Mouse (Mus musculus) midbrain, embryonic 10.5 days (tissue): ENCODE measurements around the gene Sin3b. TPM values are rescaled to one million over a fixed set of nuclear protein-coding genes. Genes with fewer than 3 reads are reported as not detected.
A peak's percentile ranks its signal among the peaks of the same experiment; 100 is the strongest.
"Not testable (repeated sequence)": the region's sequence is repeated elsewhere in the genome, so short reads cannot be mapped to it uniquely, and the experiment has no call there.

Source experiments
- DNase-seq: peaks from one replicate; pipeline ENCODE4 v3.0.0-alpha.2; 2017; ENCODE audit warnings: low spot score
- H3K27ac ChIP-seq: fragments of 300-500 bp; sonication (generic); replicated peaks from 2 replicates; pipeline ENCODE4 v1.5.1; 2016; ENCODE audit warnings: mild to moderate bottlenecking
- H3K27me3 ChIP-seq: fragments of 300-500 bp; sonication (generic); 2 replicates; pipeline ENCODE4 v1.6.1; 2016; ENCODE audit warnings: low read depth, mild to moderate bottlenecking; ENCODE audit not compliant: poor library complexity, severe bottlenecking
- H3K36me3 ChIP-seq: fragments of 300-500 bp; sonication (generic); 2 replicates; pipeline ENCODE4 v1.6.1; 2016; ENCODE audit warnings: mild to moderate bottlenecking, moderate library complexity
- H3K4me1 ChIP-seq: fragments of 300-500 bp; sonication (generic); 2 replicates; pipeline ENCODE4 v1.6.1; 2016
- H3K4me3 ChIP-seq: fragments of 300-500 bp; sonication (generic); 2 replicates; pipeline ENCODE4 v1.5.1; 2016; ENCODE audit warnings: mild to moderate bottlenecking, moderate library complexity
- H3K9me3 ChIP-seq: fragments of 300-500 bp; sonication (generic); replicated peaks from 2 replicates; pipeline ENCODE4 v1.6.1; 2016; ENCODE audit warnings: mild to moderate bottlenecking
- WGBS: fragments of 180-500 bp; shearing (Covaris S2); methylation state at CpG from one replicate; pipeline ENCODE4 v1.1.7; 2016; 5-methylcytosine and 5-hydroxymethylcytosine counted together
- polyA plus RNA-seq: library from polyadenylated mRNA; unstranded; fragments of >200 nt; fragmentation: Nextera tagmentation; extraction: Ambion mirVana; gene quantifications from 2 replicates; pipeline ENCODE4 v1.2.1, GENCODE M21; 2016

Sin3b gene
- polyA plus RNA-seq: 151 and 164 TPM in 2 replicates

DNA sequence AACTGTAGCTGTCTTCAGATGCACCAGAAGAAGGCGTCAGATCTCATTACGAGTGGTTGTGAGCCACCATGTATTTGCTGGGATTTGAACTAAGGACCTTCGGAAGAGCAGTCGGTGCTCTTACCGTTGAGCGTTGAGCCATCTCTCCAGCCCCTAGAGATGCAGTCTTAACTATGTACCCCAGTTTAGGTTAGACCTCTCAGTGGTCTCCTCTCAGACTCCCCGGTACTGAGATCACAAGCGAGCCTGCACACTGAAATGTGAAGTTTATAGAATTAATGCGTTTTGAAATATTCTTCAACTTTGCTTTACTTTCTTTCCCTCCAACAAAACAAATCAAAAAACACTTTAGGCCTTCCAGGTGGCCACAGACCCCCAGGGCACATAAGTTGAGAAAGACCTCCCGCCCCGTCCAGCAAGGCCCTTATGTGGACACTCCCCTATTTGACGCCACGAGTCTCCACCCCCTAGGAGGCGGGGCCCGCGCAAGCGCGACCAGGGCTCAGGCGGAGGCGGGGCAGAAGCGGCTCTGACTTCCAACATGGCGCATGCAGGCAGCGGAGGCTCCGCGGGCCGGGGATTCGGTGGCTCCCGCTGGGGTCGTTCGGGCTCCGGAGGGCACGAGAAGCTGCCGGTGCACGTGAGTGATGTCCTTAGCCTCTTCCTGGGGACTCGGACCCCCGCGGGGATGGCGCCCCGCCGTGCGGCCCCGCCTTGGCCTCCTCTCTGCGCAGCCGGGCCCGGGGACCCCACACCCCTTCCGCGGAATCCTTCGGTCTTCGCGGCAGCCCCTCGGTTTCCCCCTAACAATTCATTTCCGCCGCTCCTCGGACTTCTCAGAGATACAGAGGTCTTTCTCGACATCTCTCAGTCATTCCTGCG, at the start of gene Sin3b:
Gene Sin3b (plus strand): TSS at position 517 of the 882 bp plus-strand sequence.
- peaks cover 12% of the 10 kb centered on the region for H3K4me1 ChIP-seq
- H3K27ac ChIP-seq: peak within 1 kb of the TSS; percentile 96
- peak; percentile 93 for DNase-seq
- peaks cover 37% of the 10 kb centered on the region for H3K36me3 ChIP-seq
- H3K27me3 ChIP-seq: no peaks in the 10 kb centered on the region
- H3K9me3 ChIP-seq: no peaks in the 10 kb centered on the region
- WGBS: 14% methylated on average over 56 of the region's 56 CpGs
- peak within 1 kb of the TSS; percentile 99 for H3K4me3 ChIP-seq

- H3K4me3 ChIP-seq: no peak overlapping the region
- H3K4me1 ChIP-seq: no peaks in the 10 kb centered on the region
- H3K27ac ChIP-seq: no peak overlapping the region
- no peaks in the 10 kb centered on the region for H3K27me3 ChIP-seq
- DNase-seq: no peak
- H3K9me3 ChIP-seq: no peaks in the 10 kb centered on the region
- 87% methylated on average over 2 of the region's 2 CpGs for WGBS
- no peaks in the 10 kb centered on the region for H3K36me3 ChIP-seq
Observed at GRCm38 (mm10) chr8:72674184-72674583, 48.9 kb upstream of the Sin3b start.

- DNase-seq: no peak
- WGBS: 63% methylated on average over 4 of the region's 4 CpGs
- no peaks in the 10 kb centered on the region for H3K9me3 ChIP-seq
- no peaks in the 10 kb centered on the region for H3K4me1 ChIP-seq
- no peak overlapping the region for H3K4me3 ChIP-seq
- H3K27me3 ChIP-seq: no peaks in the 10 kb centered on the region
- no peak overlapping the region for H3K27ac ChIP-seq
- H3K36me3 ChIP-seq: no peaks in the 10 kb centered on the region
Observed at GRCm38 (mm10) chr8:72676436-72676835, 46.6 kb upstream of the Sin3b start.

- not testable (repeated sequence) for H3K9me3 ChIP-seq, H3K36me3 ChIP-seq
Observed at GRCm38 (mm10) chr8:72676844-72677243, 46.2 kb upstream of the Sin3b start.

DNA sequence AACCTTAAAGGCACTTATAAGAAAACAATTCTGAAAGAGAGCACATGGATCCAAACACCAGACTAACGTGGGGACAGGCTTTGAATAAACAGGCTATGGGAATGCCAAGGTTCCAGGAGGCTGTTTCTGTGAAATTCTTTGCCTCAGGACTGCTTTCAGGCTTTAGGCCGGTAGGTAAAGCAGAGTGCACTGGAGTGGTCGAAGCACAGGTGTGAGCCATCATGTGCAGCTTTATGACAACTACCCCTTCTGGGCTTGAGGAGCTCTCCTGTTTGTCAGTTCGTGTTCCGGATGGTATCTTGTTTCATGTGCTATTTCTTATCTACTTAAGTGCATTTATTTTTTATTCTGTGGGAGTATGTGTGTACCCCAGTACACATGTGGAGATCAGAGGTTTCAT, 45.8 kb upstream of the Sin3b start:
- H3K4me1 ChIP-seq: no peaks in the 10 kb centered on the region
- no peaks in the 10 kb centered on the region for H3K9me3 ChIP-seq
- no peak for DNase-seq
- H3K4me3 ChIP-seq: no peak overlapping the region
- 72% methylated on average over 5 of the region's 5 CpGs for WGBS
- no peak overlapping the region for H3K27ac ChIP-seq
- H3K36me3 ChIP-seq: no peaks in the 10 kb centered on the region
- no peaks in the 10 kb centered on the region for H3K27me3 ChIP-seq

More at GRCm38 (mm10) chr8:72676844-72677243, 46.2 kb upstream of the Sin3b start:
- not testable (repeated sequence) for H3K27ac ChIP-seq, H3K27me3 ChIP-seq, DNase-seq, H3K4me1 ChIP-seq, H3K4me3 ChIP-seq
- WGBS: 50% methylated on average over 2 of the region's 2 CpGs

DNA sequence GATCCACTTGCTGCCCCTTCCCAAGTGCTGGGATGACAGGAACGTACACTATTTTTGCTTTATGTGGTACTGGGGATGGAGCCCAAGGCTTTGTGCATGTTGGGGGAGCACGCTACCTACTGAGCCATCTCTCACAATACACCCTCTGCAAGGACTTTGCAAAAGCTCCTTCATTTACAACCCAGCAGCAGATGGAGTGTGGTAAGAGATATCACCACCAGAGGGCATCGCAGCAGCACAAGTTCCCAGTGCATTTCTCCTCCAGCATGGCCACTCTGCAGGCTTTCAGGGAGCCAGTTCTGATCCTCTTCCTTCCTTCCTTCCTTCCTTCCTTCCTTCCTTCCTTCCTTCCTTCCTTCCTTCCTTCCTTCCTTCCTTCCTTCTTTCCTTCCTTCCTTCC, 43.0 kb upstream of the Sin3b start:
- H3K4me3 ChIP-seq: no peak overlapping the region
- no peak overlapping the region for H3K27ac ChIP-seq
- H3K36me3 ChIP-seq: no peaks in the 10 kb centered on the region
- H3K9me3 ChIP-seq: no peaks in the 10 kb centered on the region
- 10% methylated on average over 3 of the region's 3 CpGs for WGBS
- no peaks in the 10 kb centered on the region for H3K4me1 ChIP-seq
- DNase-seq: peak; percentile 54
- no peaks in the 10 kb centered on the region for H3K27me3 ChIP-seq

DNA sequence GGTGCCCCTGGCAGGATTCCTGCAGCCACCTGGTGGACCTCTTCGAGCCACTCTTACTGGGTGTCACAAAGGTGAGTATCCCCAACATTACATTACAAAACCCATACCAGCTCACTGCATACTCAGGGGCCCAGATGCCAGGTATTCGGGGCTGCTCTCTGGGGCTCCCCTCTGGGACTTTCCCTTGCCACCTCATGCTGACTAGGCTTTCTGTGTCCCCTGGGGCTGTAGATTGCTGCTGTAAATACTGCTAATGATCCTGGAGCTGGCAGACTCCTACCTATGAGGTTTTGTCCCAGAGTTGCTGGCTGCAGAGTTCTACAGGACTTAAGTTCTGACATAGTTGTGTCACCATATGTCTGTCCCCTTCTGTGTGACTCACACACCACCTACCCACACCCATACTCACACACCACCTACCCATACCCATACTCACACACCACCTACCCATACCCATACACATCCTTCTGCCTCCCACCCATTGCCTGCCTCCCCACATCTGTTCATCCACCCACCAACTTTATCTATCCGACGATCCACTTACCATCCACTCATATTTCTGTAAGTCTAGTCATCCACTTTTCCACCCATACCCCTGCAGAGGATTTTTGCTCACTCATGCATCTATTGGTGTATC, 40.9 kb upstream of the Sin3b start:
- no peak overlapping the region for H3K27ac ChIP-seq
- WGBS: 91% methylated on average over 4 of the region's 4 CpGs
- no peaks in the 10 kb centered on the region for H3K36me3 ChIP-seq
- H3K27me3 ChIP-seq: no peaks in the 10 kb centered on the region
- no peak for DNase-seq
- H3K4me1 ChIP-seq: no peaks in the 10 kb centered on the region
- H3K4me3 ChIP-seq: no peak overlapping the region
- H3K9me3 ChIP-seq: no peaks in the 10 kb centered on the region

DNA sequence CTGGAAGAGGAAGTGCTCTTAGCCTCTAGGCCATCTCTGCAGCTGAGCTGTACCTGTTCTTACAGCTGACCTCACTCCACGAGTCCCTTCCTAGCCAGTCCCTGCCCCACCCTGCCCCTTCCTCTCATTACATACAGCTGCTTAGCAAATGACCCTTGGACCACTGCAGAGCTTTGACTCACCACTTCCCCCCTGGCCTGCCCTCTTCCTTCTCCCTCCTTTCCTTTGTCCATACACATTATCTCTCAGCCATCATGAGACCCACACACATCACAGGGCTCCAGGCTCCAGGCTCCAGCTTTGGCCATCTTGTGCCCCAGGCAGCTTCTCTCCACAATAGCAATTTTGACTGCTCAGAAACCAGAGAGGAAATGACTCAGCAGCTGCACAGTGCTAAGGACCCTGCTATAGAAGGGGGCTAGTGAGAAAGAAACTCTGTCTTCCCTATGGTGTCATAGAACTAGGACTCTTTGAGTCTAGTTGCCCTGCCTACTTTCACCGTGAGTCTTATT, 40.0 kb upstream of the Sin3b start:
- Histone ChIP-seq H3K27ac (no peak overlapping the region), H3K9me3 (no peaks in the 10 kb centered on the region), H3K4me1 (no peaks in the 10 kb centered on the region), H3K4me3 (no peak overlapping the region), H3K27me3 (no peaks in the 10 kb centered on the region), H3K36me3 (no peaks in the 10 kb centered on the region)
- 56% methylated on average over 2 of the region's 2 CpGs for WGBS
- no peak for DNase-seq

DNA sequence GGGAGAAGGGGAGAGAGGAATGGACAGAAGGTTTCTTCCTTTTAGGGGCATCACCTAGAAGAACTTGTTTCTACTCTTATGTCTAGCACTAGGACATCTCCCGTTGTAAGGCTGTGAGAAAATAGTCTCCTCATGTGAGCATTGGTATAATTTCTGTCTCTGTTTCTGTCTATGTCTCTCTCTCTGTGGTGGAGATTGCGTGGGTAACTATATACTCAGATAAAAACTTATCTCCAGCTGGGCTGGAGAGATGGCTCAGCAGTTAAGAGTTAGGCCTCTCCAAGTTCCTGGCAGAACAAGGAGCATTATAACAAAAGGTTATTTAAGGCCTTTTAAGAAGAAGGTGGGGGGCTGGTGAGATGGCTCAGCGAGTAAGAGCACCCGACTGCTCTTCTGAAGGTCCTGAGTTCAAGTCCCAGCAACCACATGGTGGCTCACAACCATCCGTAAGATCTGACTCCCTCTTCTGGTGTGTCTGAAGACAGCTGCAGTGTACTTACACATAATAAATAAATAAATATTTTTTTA, 39.4 kb upstream of the Sin3b start:
- H3K36me3 ChIP-seq, H3K4me1 ChIP-seq, H3K4me3 ChIP-seq, H3K9me3 ChIP-seq, DNase-seq, H3K27me3 ChIP-seq, H3K27ac ChIP-seq: not testable (repeated sequence)
- WGBS: 91% methylated on average over 5 of the region's 5 CpGs

- Histone ChIP-seq H3K9me3 (no peaks in the 10 kb centered on the region), H3K27ac (no peak overlapping the region), H3K4me3 (no peak overlapping the region), H3K4me1 (no peaks in the 10 kb centered on the region), H3K27me3 (no peaks in the 10 kb centered on the region), H3K36me3 (no peaks in the 10 kb centered on the region)
- DNase-seq: no peak
- 96% methylated on average over 2 of the region's 2 CpGs for WGBS
Observed at GRCm38 (mm10) chr8:72698349-72698926, 24.6 kb upstream of the Sin3b start.

GRCm38 (mm10) chr8:72712569-72712968, 10.5 kb upstream of the Sin3b start:
- H3K4me1 ChIP-seq: 0 out of 2 replicates have a peak, but pooled peaks cover 9% of the 10 kb centered on the region
- 57% methylated on average over 6 of the region's 6 CpGs for WGBS
- no peaks in the 10 kb centered on the region for H3K27me3 ChIP-seq
- H3K9me3 ChIP-seq: no peaks in the 10 kb centered on the region
- no peak overlapping the region for H3K4me3 ChIP-seq
- DNase-seq: peak; percentile 16
- H3K36me3 ChIP-seq: no peaks in the 10 kb centered on the region
- H3K27ac ChIP-seq: no peak overlapping the region

- Histone ChIP-seq H3K4me3 (no peak overlapping the region), H3K4me1 (0 out of 2 replicates have a peak, but pooled peaks cover 9% of the 10 kb centered on the region), H3K36me3 (no peaks in the 10 kb centered on the region), H3K27me3 (no peaks in the 10 kb centered on the region), H3K9me3 (no peaks in the 10 kb centered on the region), H3K27ac (no peak overlapping the region)
- WGBS: 83% methylated on average over 5 of the region's 5 CpGs
- no peak for DNase-seq
Observed at GRCm38 (mm10) chr8:72716594-72716993, 6.5 kb upstream of the Sin3b start.
